Mouse (Mus musculus) liver, postnatal 0 days (tissue): ENCODE results near the gene Jmjd6. TPM values are rescaled to one million over a fixed set of nuclear protein-coding genes. Genes with fewer than 3 reads are reported as not detected.

Experiments
- ATAC-seq: fragments of 200-750 bp; cut with Nextera tagmentation; 2 replicates; pipeline ENCODE4 v1.8.0; 2017; ENCODE audit warnings: mild to moderate bottlenecking, moderate library complexity
- DNase-seq: peaks from one replicate; pipeline ENCODE4 v3.0.0-alpha.2; 2016
- H3K27ac ChIP-seq: fragments of 300-500 bp; sonication (generic); 2 replicates; pipeline ENCODE4 v1.5.1; 2014; ENCODE audit warnings: antibody characterized with exemption, moderate library complexity, mild to moderate bottlenecking, low read depth
- H3K27me3 ChIP-seq: fragments of 300-500 bp; sonication (generic); 2 replicates; pipeline ENCODE4 v1.6.1; 2014; ENCODE audit warnings: low read length, control low read depth, mixed read lengths; ENCODE audit not compliant: insufficient read depth
- H3K36me3 ChIP-seq: fragments of 300-500 bp; sonication (generic); replicated peaks from 2 replicates; pipeline ENCODE4 v1.6.1; 2014; ENCODE audit warnings: mild to moderate bottlenecking, control low read depth, low read length, moderate library complexity, mixed read lengths; ENCODE audit not compliant: insufficient read depth
- H3K4me1 ChIP-seq: fragments of 300-500 bp; sonication (generic); 2 replicates; pipeline ENCODE4 v1.6.1; 2014; ENCODE audit warnings: antibody characterized with exemption, mild to moderate bottlenecking, control low read depth; ENCODE audit not compliant: insufficient read depth
- H3K4me2 ChIP-seq: fragments of 300-500 bp; sonication (generic); 2 replicates; pipeline ENCODE4 v1.6.1; 2014; ENCODE audit warnings: low read depth, mild to moderate bottlenecking, low read length, moderate library complexity, mixed read lengths
- H3K4me3 ChIP-seq: fragments of 300-500 bp; sonication (generic); 2 replicates; pipeline ENCODE4 v1.5.1; 2014; ENCODE audit warnings: low read depth, low read length
- H3K9ac ChIP-seq: fragments of 300-500 bp; sonication (generic); replicated peaks from 2 replicates; pipeline ENCODE4 v1.6.1; 2014; ENCODE audit warnings: mild to moderate bottlenecking, moderate library complexity
- H3K9me3 ChIP-seq: fragments of 300-500 bp; sonication (generic); 2 replicates; pipeline ENCODE4 v1.6.1; 2016; ENCODE audit warnings: mild to moderate bottlenecking, control low read depth, low read length, mixed read lengths
- CTCF ChIP-seq: sonication (generic); IDR thresholded peaks from 2 replicates; pipeline ENCODE4 v1.5.1; 2016; ENCODE audit warnings: antibody characterized with exemption, low read depth
- EP300 ChIP-seq: IDR thresholded peaks from 2 replicates; pipeline ENCODE4 v1.6.1; 2016; ENCODE audit warnings: antibody characterized with exemption, low read depth, mild to moderate bottlenecking
- WGBS: fragments of 180-500 bp; shearing (Covaris S2); extraction: QIAGEN DNeasy Blood & Tissue Kit; methylation state at CpG from one replicate; pipeline ENCODE4 v1.1.7; 2014; ENCODE audit not compliant: insufficient replicate concordance; 5-methylcytosine and 5-hydroxymethylcytosine counted together
- polyA plus RNA-seq: library from polyadenylated mRNA; unstranded; fragments of >200 nt; fragmentation: Nextera tagmentation; extraction: Ambion mirVana; gene quantifications from 2 replicates; pipeline ENCODE4 v1.2.1, GENCODE M21; 2015

Gene Jmjd6
- polyA plus RNA-seq, 1 experiment from 2014 or later = 19.0 TPM

GRCm38 (mm10) chr11:116848086-116848876 is 5.0 kb upstream of the Jmjd6 start:
- Histone ChIP-seq H3K9me3 (no peaks in the 10 kb centered on the region), H3K36me3 (peaks cover 30% of the 10 kb centered on the region), H3K4me3 (no peak overlapping the region), H3K4me2 (no peak overlapping the region), H3K4me1 (peaks cover 11% of the 10 kb centered on the region; the same call in 1 of the 2 replicates), H3K27ac (no peak overlapping the region), H3K9ac (no peak overlapping the region), H3K27me3 (no peaks in the 10 kb centered on the region)
- ATAC-seq (no peak), DNase-seq (no peak)
- no peak for TF ChIP-seq CTCF
- no peak for TF ChIP-seq EP300
- WGBS = 74% methylated on average over 5 of the region's 5 CpGs

GRCm38 (mm10) chr11:116847187-116848085 is 4.2 kb upstream of the Jmjd6 start:
- TF ChIP-seq EP300 (no peak), CTCF (no peak)
- Histone ChIP-seq H3K9ac (no peak overlapping the region), H3K4me1 (peaks cover 11% of the 10 kb centered on the region; the same call in 1 of the 2 replicates), H3K27me3 (no peaks in the 10 kb centered on the region), H3K36me3 (peaks cover 30% of the 10 kb centered on the region), H3K9me3 (no peaks in the 10 kb centered on the region), H3K4me3 (no peak overlapping the region), H3K4me2 (no peak overlapping the region), H3K27ac (0 out of 2 replicates have a peak overlapping the region, but pooled peaks have one; percentile 17)
- ATAC-seq (no peak), DNase-seq (no peak)
- whole genome bisulfite sequencing = 88% methylated on average over 3 of the region's 3 CpGs

- TF ChIP-seq CTCF (no peak), EP300 (no peak)
- Histone ChIP-seq H3K27me3 (no peaks in the 10 kb centered on the region), H3K36me3 (peaks cover 30% of the 10 kb centered on the region), H3K4me2 (no peak overlapping the region), H3K9ac (no peak overlapping the region), H3K4me3 (no peak overlapping the region), H3K27ac (0 out of 2 replicates have a peak overlapping the region, but pooled peaks have one; percentile 17), H3K4me1 (peaks cover 12% of the 10 kb centered on the region), H3K9me3 (no peaks in the 10 kb centered on the region)
- 65% methylated on average over 4 of the region's 4 CpGs for WGBS
- ATAC-seq (no peak), DNase-seq (no peak)
These were observed 3.4 kb upstream of the Jmjd6 start for GRCm38 (mm10) chr11:116846593-116847181.

- peaks cover 44% of the 10 kb centered on the region for H3K36me3 ChIP-seq
- ATAC-seq = peak; percentile 42
These were observed 553 bp downstream of the Jmjd6 start for GRCm38 (mm10) chr11:116842531-116843260.

DNA sequence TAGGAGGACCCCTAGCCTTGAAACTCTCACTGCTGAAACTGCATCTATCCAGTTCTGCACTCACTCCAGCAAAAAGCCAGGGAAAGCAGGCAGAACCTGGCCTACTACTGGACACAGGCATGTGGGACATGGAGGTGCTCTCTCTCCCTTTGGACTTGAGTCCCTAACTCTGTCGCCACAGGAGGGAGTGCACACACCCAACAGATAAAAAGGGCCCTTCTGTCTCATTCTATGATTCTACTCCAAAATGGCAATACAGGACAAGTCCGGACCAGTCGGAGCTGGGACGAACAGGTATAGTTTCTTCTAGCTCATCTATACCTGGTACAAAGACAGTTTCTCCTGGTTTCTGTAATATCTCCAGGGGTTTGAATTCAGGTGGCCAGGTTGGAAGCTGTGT is 2.5 kb downstream of the Jmjd6 start:
- Histone ChIP-seq H3K9me3 (no peaks in the 10 kb centered on the region), H3K4me3 (0 out of 2 replicates have a peak overlapping the region, but pooled peaks have one; percentile 94), H3K9ac (no peak overlapping the region), H3K27ac (no peak overlapping the region), H3K27me3 (no peaks in the 10 kb centered on the region), H3K4me1 (peaks cover 25% of the 10 kb centered on the region), H3K4me2 (peak overlapping the region; percentile 96), H3K36me3 (peaks cover 53% of the 10 kb centered on the region)
- TF ChIP-seq EP300 = no peak
- TF ChIP-seq CTCF = 0 out of 2 replicates have a peak, but pooled peaks have one; percentile 3
- no peak for DNase-seq
- ATAC-seq = no peak
- 75% methylated on average over 4 of the region's 4 CpGs for WGBS

More at GRCm38 (mm10) chr11:116842531-116843260, 553 bp downstream of the Jmjd6 start:
- Histone ChIP-seq H3K27me3 (no peaks in the 10 kb centered on the region), H3K4me1 (peaks cover 25% of the 10 kb centered on the region), H3K9ac (peak overlapping the region; percentile 96), H3K9me3 (no peaks in the 10 kb centered on the region), H3K4me3 (peak overlapping the region; percentile 94), H3K27ac (peak overlapping the region; percentile 99), H3K4me2 (peak overlapping the region; percentile 96)
- WGBS = under 1% methylated on average over 73 of the region's 73 CpGs
- peak; percentile 80 for DNase-seq
- TF ChIP-seq EP300 (no peak), CTCF (peak; percentile 31; the same call in 1 of the 2 replicates)
